Mouse (Mus musculus) limb, embryonic 10.5 days (tissue): ENCODE data around the gene Tbx5. TPM values are rescaled to one million over a fixed set of nuclear protein-coding genes. Genes with fewer than 3 reads are reported as not detected.
A peak's percentile ranks its signal among the peaks of the same experiment; 100 is the strongest.

Source experiments
- DNase-seq: peaks from one replicate; pipeline ENCODE4 v3.0.0-alpha.2; 2017; ENCODE audit warnings: low spot score
- H3K27ac ChIP-seq: fragments of 300-500 bp; sonication (generic); 2 replicates; pipeline ENCODE4 v1.5.1; 2016; ENCODE audit warnings: mild to moderate bottlenecking
- H3K27me3 ChIP-seq: fragments of 300-500 bp; sonication (generic); 2 replicates; pipeline ENCODE4 v1.6.1; 2016; ENCODE audit warnings: low read depth, mild to moderate bottlenecking; ENCODE audit not compliant: poor library complexity, severe bottlenecking
- H3K36me3 ChIP-seq: fragments of 300-500 bp; sonication (generic); 2 replicates; pipeline ENCODE4 v1.6.1; 2016; ENCODE audit warnings: mild to moderate bottlenecking, moderate library complexity
- H3K4me1 ChIP-seq: fragments of 300-500 bp; sonication (generic); 2 replicates; pipeline ENCODE4 v1.6.1; 2016
- H3K4me3 ChIP-seq: fragments of 300-500 bp; sonication (generic); 2 replicates; pipeline ENCODE4 v1.5.1; 2016; ENCODE audit warnings: mild to moderate bottlenecking, moderate library complexity
- H3K9me3 ChIP-seq: fragments of 300-500 bp; sonication (generic); replicated peaks from 2 replicates; pipeline ENCODE4 v1.6.1; 2016; ENCODE audit warnings: mild to moderate bottlenecking
- WGBS: fragments of 180-500 bp; shearing (Covaris S2); methylation state at CpG from one replicate; pipeline ENCODE4 v1.1.7; 2016; 5-methylcytosine and 5-hydroxymethylcytosine counted together
- polyA plus RNA-seq: library from polyadenylated mRNA; unstranded; fragments of >200 nt; fragmentation: Nextera tagmentation; extraction: Ambion mirVana; gene quantifications from 2 replicates; pipeline ENCODE4 v1.2.1, GENCODE M21; 2016

Tbx5 gene
- polyA plus RNA-seq, 1 experiment from 2014 or later = 35.6 TPM

GRCm38 (mm10) chr5:119827341-119827740 is 5.1 kb upstream of the Tbx5 start:
- 59% methylated on average over 6 of the region's 6 CpGs for WGBS
- Histone ChIP-seq H3K4me3 (no peak overlapping the region), H3K9me3 (no peaks in the 10 kb centered on the region), H3K27ac (peak overlapping the region; percentile 75), H3K36me3 (peaks cover 13% of the 10 kb centered on the region; the same call in 1 of the 2 replicates), H3K4me1 (peaks cover 65% of the 10 kb centered on the region), H3K27me3 (peaks cover 94% of the 10 kb centered on the region)
- DNase-seq = peak; percentile 58

GRCm38 (mm10) chr5:119830611-119831010 is 1.9 kb upstream of the Tbx5 start:
- Histone ChIP-seq H3K27ac (peak overlapping the region; percentile 99), H3K4me1 (peaks cover 51% of the 10 kb centered on the region), H3K4me3 (peak overlapping the region; percentile 64), H3K9me3 (no peaks in the 10 kb centered on the region), H3K27me3 (peaks cover 96% of the 10 kb centered on the region), H3K36me3 (no peaks in the 10 kb centered on the region)
- no peak for DNase-seq
- 5% methylated on average over 8 of the region's 8 CpGs for WGBS

GRCm38 (mm10) chr5:119831201-119831771 is 1.2 kb upstream of the Tbx5 start:
- under 1% methylated on average over 33 of the region's 33 CpGs for WGBS
- peak; percentile 74 for DNase-seq
- H3K4me3 ChIP-seq = peak overlapping the region; percentile 64
- peaks cover 48% of the 10 kb centered on the region for H3K4me1 ChIP-seq
- peaks cover 100% of the 10 kb centered on the region for H3K27me3 ChIP-seq
- H3K36me3 ChIP-seq = no peaks in the 10 kb centered on the region
- peak overlapping the region; percentile 99 for H3K27ac ChIP-seq
- no peaks in the 10 kb centered on the region for H3K9me3 ChIP-seq

GRCm38 (mm10) chr5:119831791-119832478 is 533 bp upstream of the Tbx5 start:
- DNase-seq = peak; percentile 69
- H3K9me3 ChIP-seq = no peaks in the 10 kb centered on the region
- 1% methylated on average over 25 of the region's 25 CpGs for WGBS
- peaks cover 100% of the 10 kb centered on the region for H3K27me3 ChIP-seq
- H3K27ac ChIP-seq = peak overlapping the region; percentile 99
- H3K4me3 ChIP-seq = peak overlapping the region; percentile 64
- peaks cover 43% of the 10 kb centered on the region for H3K4me1 ChIP-seq
- peaks cover 3% of the 10 kb centered on the region for H3K36me3 ChIP-seq

- Histone ChIP-seq H3K27me3 (peaks cover 100% of the 10 kb centered on the region), H3K27ac (peak overlapping the region; percentile 99), H3K4me1 (peaks cover 31% of the 10 kb centered on the region), H3K9me3 (no peaks in the 10 kb centered on the region), H3K4me3 (peak overlapping the region; percentile 64), H3K36me3 (peaks cover 15% of the 10 kb centered on the region)
- DNase-seq = no peak
- 3% methylated on average over 8 of the region's 8 CpGs for WGBS
These were observed 959 bp downstream of the Tbx5 start for GRCm38 (mm10) chr5:119833223-119834030.

GRCm38 (mm10) chr5:119834031-119834403 is 1.5 kb downstream of the Tbx5 start:
- DNase-seq = peak; percentile 70
- Histone ChIP-seq H3K4me1 (peaks cover 25% of the 10 kb centered on the region), H3K4me3 (peak overlapping the region; percentile 64), H3K9me3 (no peaks in the 10 kb centered on the region), H3K36me3 (peaks cover 21% of the 10 kb centered on the region), H3K27ac (peak overlapping the region; percentile 99), H3K27me3 (peaks cover 100% of the 10 kb centered on the region)
- 0% methylated on average over 2 of the region's 2 CpGs for WGBS

- H3K9me3 ChIP-seq = no peaks in the 10 kb centered on the region
- under 1% methylated on average over 30 of the region's 30 CpGs for WGBS
- H3K4me1 ChIP-seq = peaks cover 24% of the 10 kb centered on the region
- H3K27me3 ChIP-seq = peaks cover 100% of the 10 kb centered on the region
- peak; percentile 75 for DNase-seq
- H3K4me3 ChIP-seq = peak overlapping the region; percentile 64
- H3K36me3 ChIP-seq = peaks cover 33% of the 10 kb centered on the region
- peak overlapping the region; percentile 99 for H3K27ac ChIP-seq
These were observed 2.8 kb downstream of the Tbx5 start for GRCm38 (mm10) chr5:119835053-119835867.

- H3K4me1 ChIP-seq = peaks cover 26% of the 10 kb centered on the region
- H3K9me3 ChIP-seq = no peaks in the 10 kb centered on the region
- 1% methylated on average over 12 of the region's 12 CpGs for WGBS
- H3K36me3 ChIP-seq = peaks cover 36% of the 10 kb centered on the region
- DNase-seq = peak; percentile 66
- H3K27ac ChIP-seq = peak overlapping the region; percentile 99
- H3K27me3 ChIP-seq = peaks cover 99% of the 10 kb centered on the region
- peak overlapping the region; percentile 64 for H3K4me3 ChIP-seq
These were observed 3.4 kb downstream of the Tbx5 start for GRCm38 (mm10) chr5:119835868-119836209.

- peak overlapping the region; percentile 64 for H3K4me3 ChIP-seq
- under 1% methylated on average over 28 of the region's 28 CpGs for WGBS
- DNase-seq = peak; percentile 77
- H3K9me3 ChIP-seq = no peaks in the 10 kb centered on the region
- peaks cover 29% of the 10 kb centered on the region for H3K4me1 ChIP-seq
- H3K27ac ChIP-seq = peak overlapping the region; percentile 99
- H3K27me3 ChIP-seq = peaks cover 98% of the 10 kb centered on the region
- H3K36me3 ChIP-seq = peaks cover 41% of the 10 kb centered on the region
These were observed 4.3 kb downstream of the Tbx5 start for GRCm38 (mm10) chr5:119836618-119837305.

- H3K27ac ChIP-seq = peak overlapping the region; percentile 99
These were observed 4.8 kb downstream of the Tbx5 start for GRCm38 (mm10) chr5:119837306-119837675.

GRCm38 (mm10) chr5:119837861-119838260 is 5.4 kb downstream of the Tbx5 start:
- H3K27me3 ChIP-seq = peaks cover 98% of the 10 kb centered on the region
- DNase-seq = no peak
- H3K27ac ChIP-seq = peak overlapping the region; percentile 99
- H3K9me3 ChIP-seq = no peaks in the 10 kb centered on the region
- H3K4me3 ChIP-seq = peak overlapping the region; percentile 64
- H3K4me1 ChIP-seq = peaks cover 40% of the 10 kb centered on the region
- H3K36me3 ChIP-seq = peaks cover 52% of the 10 kb centered on the region
- 7% methylated on average over 3 of the region's 3 CpGs for WGBS

More at GRCm38 (mm10) chr5:119837306-119837675, 4.8 kb downstream of the Tbx5 start:
- H3K4me1 ChIP-seq = peaks cover 34% of the 10 kb centered on the region
- peaks cover 98% of the 10 kb centered on the region for H3K27me3 ChIP-seq
- WGBS = under 1% methylated on average over 19 of the region's 19 CpGs
- H3K4me3 ChIP-seq = peak overlapping the region; percentile 64
- DNase-seq = peak; percentile 71
- peaks cover 46% of the 10 kb centered on the region for H3K36me3 ChIP-seq
- H3K9me3 ChIP-seq = no peaks in the 10 kb centered on the region

GRCm38 (mm10) chr5:119838441-119838840 is 6.0 kb downstream of the Tbx5 start:
- peak; percentile 51 for DNase-seq

More at GRCm38 (mm10) chr5:119838441-119838840, 6.0 kb downstream of the Tbx5 start:
- H3K36me3 ChIP-seq = peaks cover 58% of the 10 kb centered on the region
- peak overlapping the region; percentile 64 for H3K4me3 ChIP-seq
- H3K27ac ChIP-seq = peak overlapping the region; percentile 99
- H3K4me1 ChIP-seq = peaks cover 45% of the 10 kb centered on the region
- H3K9me3 ChIP-seq = no peaks in the 10 kb centered on the region
- 3% methylated on average over 7 of the region's 7 CpGs for WGBS
- peaks cover 98% of the 10 kb centered on the region for H3K27me3 ChIP-seq
